Mouse (Mus musculus): ENCODE data around the gene Rab3il1.

DNA sequence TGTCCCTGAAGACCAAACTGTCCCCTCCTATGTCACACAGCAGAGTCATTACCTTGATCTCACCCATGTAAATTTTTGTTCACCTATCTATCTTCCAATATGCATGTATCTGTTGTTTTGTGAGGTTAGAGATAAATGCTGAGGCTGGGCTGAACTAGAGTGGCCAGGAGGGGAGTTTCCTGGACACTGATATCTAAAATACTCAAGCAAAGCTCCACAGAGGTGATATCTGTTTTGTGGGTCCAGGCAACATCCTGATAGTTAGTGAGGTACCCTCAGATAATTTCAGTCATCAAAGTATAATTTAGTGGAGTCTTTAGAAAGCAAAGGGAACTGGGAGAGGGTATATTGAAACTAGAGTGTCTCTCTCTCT, 11.6 kb upstream of the Rab3il1 start:
- TF ChIP-seq ZC3H11A (IDR thresholded peaks at IDR 0.05; ENCODE audit: borderline replicate concordance, low read depth, low read length) (no peak), HCFC1 (IDR thresholded peaks at IDR 0.05; ENCODE audit: borderline replicate concordance, insufficient read depth, low read length) (no peak), ZNF384 (IDR thresholded peaks at IDR 0.05; ENCODE audit: low read depth, low read length) (no peak)
